Mouse (Mus musculus): ENCODE results near the gene Spata3.

- TF ChIP-seq CTCF (IDR thresholded peaks at IDR 0.05; ENCODE audit: low read depth) (peak; percentile 50; the same call in 1 of the 2 replicates), EP300 (optimal IDR thresholded peaks at IDR 0.05) (no peak)
Measured at GRCm38 (mm10) chr1:86018235-86019055, 1.8 kb downstream of the Spata3 start.
